Mouse (Mus musculus) adrenal gland, adult 8-10 months (tissue): ENCODE data around the gene Gm7271. TPM values are rescaled to one million over a fixed set of nuclear protein-coding genes. Genes with fewer than 3 reads are reported as not detected.

ENCODE experiments used
- total RNA-seq, 4 experiments: library from RNA; stranded (reverse); gene quantifications; 2 replicates each; pipeline ENCODE4 v1.2.4; 2022

Gm7271 gene
- total RNA-seq, 4 experiments from 2014 or later = not detected

Other genes starting within 250 kb of the Gm7271 start
- 10 to 100 TPM; 34.7 to 45.4 (median 43.5) TPM for gene Clock, start 179.2 kb upstream of the Gm7271 start, total RNA-seq
- not detected for gene Pdcl2, start 152.9 kb upstream of the Gm7271 start, total RNA-seq
- not detected for gene Nmu, start 120.3 kb upstream of the Gm7271 start, total RNA-seq
- gene Exoc1, start 45.3 kb downstream of the Gm7271 start, total RNA-seq = 100 to 1,000 TPM in 1 of 4 experiments, 10 to 100 TPM in 3; 56.2 to 101 (median 72.2) TPM
- 1 to 10 TPM; 3.7 to 7.3 (median 5.6) TPM for gene Cep135, start 104.7 kb downstream of the Gm7271 start, total RNA-seq
- gene C530008M17Rik, start 172.5 kb downstream of the Gm7271 start, total RNA-seq = 1 to 10 TPM; 8.3 to 9.8 (median 8.7) TPM